Mouse (Mus musculus): ENCODE measurements around the gene Cebpa. TPM values are rescaled to one million over a fixed set of nuclear protein-coding genes. Genes with fewer than 3 reads are reported as not detected.

The Cebpa gene
- total RNA-seq, 1 experiment from 2014 or later = 9.3 TPM

DNA sequence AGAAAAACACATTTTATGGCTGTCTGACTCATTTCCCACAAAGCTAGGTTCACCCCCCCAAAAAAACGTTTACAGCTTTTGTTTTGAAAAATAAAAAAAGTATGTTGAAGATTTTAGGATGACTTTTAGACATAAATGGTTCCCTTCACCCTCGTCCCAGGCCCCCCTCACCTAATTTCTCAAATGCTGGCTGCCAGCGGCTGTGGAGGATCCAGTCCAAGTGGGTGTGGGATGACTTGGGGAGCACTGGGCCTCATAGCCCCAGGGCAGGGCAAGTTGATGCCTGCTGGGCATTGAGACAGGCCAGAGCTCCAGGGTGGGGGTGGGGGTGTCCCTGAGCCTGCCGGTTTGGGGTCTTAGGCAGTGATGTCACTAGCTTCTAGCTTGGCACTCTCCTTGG, 19.4 kb downstream of the Cebpa start:
- no peak for ATAC-seq (replicated peaks; ENCODE audit: insufficient number of reproducible peaks, low FRiP score, low TSS enrichment, poor library complexity, severe bottlenecking)

DNA sequence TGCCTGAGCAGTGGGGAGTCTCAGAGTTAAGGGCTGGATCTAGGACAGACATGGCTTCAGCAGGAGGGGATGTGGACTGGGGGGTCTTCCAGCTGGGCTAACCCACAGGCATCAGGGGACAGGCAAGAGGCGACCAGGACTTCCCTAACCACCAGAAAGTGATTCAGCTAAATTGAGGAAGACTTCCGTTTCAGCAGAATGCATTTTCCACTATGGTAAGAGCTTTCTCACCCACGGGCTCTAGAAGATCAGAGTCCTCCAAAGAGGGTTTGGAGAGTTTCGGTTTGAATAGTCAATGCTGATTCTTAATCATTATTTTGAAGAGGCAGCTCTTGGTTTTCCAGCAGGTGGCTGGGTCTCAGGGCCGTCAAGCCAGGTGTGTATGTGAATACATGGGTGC, 20.8 kb downstream of the Cebpa start:
- ATAC-seq (replicated peaks; ENCODE audit: insufficient number of reproducible peaks, low FRiP score, low TSS enrichment, poor library complexity, severe bottlenecking) = no peak

DNA sequence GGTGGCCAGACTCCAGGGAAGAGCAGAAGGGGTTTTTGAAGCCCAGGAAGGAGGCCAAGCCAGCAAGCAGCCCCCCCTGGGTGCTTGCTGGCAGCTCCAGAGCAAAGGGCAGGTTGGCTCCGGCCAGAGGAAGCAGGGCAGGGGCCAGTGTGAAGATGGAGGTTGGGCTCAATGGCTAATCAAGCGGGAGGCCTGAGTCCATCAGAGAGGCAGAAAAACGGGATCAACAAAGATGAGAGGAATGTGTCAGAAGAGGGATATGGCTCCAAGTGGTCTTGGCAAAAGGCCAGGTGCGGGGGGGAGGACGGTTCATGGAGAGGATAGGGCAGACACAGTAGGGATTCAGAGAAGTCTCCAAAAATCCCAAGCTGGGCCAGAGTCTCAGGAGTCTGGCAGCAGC, 22.4 kb downstream of the Cebpa start:
- ATAC-seq (replicated peaks; ENCODE audit: insufficient number of reproducible peaks, low FRiP score, low TSS enrichment, poor library complexity, severe bottlenecking) = no peak

DNA sequence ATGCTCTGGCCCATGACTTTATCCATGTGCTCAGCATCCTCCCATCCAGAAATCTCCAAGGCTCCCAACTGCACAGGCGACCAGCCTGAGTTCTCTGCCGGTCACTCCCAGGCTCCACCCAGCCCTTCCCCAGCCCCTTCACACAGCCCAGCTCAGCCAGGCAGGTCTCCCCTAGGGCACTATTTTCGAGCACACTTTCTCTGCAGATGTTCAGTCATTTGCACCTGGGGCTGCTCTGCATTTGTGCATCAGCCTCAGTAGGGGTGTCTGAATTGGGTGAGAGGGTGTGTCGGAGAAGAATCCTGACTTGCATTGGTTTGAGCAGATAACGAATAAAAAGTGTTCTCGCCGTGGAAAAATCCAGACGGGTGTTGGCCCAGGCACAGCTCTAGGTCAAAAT, 23.4 kb downstream of the Cebpa start:
- ATAC-seq (replicated peaks; ENCODE audit: insufficient number of reproducible peaks, low FRiP score, low TSS enrichment, poor library complexity, severe bottlenecking) = no peak

DNA sequence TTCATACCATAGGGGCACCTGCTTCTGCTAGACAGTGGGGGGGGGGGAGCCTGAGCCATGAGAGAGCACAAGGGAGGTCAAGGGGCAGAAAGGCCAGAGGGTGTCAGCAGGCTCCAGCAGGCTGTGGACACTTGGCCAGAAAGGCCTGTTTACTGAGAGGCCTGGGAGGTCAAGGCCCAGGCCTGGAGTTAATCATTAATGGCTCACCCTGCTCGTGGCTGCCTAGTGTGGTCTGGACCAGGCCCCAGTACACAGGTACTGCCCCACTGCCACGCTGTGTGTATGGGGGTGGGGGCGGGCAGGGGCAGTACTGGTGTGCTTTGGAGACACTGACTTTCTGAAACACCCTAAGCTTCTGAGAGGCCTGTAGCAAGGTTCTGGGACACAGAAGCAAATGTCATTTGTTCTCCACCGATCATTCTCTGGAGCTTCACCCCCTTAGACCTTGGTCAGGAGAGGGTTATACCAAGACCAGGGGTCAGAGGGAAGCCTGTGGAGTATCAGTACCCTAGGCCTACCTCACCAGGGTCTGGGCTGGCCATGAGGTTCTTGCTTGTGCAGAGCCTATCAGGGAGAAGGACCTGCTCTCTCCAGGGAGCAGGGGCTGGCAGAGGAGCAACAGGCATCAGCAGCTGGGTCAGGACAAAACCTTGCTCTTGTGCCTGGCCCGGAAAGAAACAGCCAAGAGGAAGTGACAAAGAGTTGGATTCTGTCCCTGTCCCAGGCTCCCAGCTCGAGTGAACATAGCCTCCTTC, 24.9 kb downstream of the Cebpa start:
- no peak for ATAC-seq (replicated peaks; ENCODE audit: insufficient number of reproducible peaks, low FRiP score, low TSS enrichment, poor library complexity, severe bottlenecking)

DNA sequence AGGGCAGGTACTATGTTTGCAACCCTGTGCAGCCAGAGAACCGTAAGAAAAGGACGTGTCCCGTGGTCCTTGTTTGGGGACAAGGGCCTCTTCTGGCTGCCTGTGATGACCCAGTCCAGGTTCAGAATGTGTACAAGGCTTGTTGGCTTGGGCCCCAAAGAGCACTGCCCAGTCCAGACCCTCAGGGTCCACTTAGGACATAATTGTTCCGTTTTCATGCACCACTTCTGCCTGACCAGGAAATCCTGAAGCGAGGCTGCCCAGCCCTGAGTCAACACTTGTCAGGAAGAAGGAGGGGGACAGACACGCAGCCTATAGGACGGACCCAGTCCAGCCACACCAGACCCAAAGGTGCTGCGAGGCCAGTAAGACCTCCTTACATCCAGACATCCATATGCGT, 26.0 kb downstream of the Cebpa start:
- no peak for ATAC-seq (replicated peaks; ENCODE audit: insufficient number of reproducible peaks, low FRiP score, low TSS enrichment, poor library complexity, severe bottlenecking)

DNA sequence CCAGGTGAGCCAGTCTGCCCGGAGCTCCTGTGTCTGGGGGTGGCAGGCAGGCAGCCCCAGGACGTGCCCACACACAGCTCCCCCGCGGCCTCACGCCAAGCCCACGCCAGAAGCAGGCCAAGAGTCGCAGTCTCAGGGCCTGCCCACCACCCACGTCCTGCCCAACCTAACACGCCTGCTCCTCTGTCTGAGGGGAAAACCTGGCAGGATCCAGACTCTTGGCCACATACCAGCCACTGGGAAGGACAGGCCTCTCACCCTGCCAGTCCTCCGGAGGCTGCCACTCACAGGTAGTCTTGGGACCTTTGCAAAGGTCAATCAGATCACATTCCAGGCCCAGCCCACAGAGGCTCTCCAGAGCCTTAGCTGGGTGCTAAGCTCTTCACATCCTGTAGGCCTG, 27.2 kb downstream of the Cebpa start:
- no peak for ATAC-seq (replicated peaks; ENCODE audit: insufficient number of reproducible peaks, low FRiP score, low TSS enrichment, poor library complexity, severe bottlenecking)

DNA sequence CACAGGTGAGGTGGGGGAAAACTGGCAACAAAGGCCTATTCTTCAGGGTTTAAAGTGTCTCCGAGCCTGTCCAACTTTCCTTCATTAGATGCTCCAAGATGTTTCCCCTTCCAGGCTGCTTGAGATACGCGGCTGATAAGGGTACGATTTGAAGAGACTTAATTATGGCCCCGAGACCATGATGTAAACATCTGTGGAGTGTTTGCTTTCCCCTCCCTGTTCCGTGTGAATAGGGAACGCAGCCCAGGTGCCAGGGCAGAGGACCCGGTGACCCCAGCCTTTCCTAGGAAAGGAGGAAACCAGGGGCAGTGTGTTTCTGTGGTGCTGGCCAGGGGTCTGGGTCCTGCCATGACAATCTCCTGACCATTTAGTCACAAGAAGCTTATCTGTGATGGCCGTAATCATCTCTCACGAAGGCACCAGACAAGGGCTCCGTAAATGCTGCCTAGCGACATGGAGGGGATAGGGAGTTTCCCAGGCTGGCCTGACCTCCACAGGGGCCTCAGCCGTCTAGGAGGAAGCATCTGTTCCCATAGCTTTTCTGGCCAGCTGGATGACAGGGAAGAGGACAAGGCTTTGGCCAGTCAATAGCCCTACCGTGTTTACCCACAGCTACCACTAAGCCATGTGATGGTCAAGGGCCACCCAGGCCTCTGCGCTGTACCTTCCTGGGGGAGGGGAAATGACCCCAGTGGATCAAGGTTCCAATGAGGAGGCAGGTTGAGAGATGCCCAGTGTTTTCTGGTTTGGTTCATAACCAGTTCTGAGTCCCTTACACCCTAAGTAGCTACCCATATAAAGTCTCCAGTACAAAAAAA, 30.7 kb downstream of the Cebpa start:
- no peak for ATAC-seq (replicated peaks; ENCODE audit: insufficient number of reproducible peaks, low FRiP score, low TSS enrichment, poor library complexity, severe bottlenecking)

DNA sequence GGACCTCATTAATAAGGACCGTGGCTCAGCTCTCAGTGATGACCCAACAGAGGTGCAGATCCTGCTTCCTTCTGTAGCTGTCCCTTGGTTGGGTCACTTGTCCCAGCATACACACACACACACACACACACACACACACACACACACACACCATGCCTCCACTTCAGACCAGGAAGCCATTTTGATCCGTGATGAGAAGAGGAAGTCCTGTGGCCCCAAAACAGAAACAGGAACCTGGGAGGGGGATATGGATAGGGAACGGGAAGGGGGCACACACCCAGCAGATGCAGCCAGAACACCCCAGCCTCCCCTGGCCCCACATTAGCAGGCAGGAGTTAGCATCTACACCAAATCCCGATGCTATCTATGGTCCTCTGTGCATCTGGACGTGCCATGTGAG, 31.8 kb downstream of the Cebpa start:
- peak; percentile 71 for ATAC-seq (replicated peaks; ENCODE audit: insufficient number of reproducible peaks, low FRiP score, low TSS enrichment, poor library complexity, severe bottlenecking)

DNA sequence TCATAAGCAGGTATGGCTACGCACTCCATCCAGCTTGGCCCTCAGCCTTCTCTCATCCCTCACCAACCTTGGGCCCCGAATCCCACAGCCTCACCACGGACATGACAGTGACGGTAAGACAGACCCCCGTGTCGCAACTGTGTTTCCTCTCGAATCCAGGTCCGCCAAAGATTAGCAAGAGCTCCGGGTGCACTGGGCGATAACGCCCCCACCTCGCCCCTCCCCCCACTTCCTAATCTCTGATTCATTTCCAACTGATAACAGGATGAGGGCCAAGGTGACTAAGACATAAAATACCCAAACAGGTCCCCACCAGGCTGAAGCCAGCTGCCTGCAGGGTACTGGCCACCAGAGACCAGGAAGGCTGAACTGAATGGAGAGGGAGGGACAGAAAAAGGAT, 35.4 kb downstream of the Cebpa start:
- ATAC-seq (replicated peaks; ENCODE audit: insufficient number of reproducible peaks, low FRiP score, low TSS enrichment, poor library complexity, severe bottlenecking) = no peak

DNA sequence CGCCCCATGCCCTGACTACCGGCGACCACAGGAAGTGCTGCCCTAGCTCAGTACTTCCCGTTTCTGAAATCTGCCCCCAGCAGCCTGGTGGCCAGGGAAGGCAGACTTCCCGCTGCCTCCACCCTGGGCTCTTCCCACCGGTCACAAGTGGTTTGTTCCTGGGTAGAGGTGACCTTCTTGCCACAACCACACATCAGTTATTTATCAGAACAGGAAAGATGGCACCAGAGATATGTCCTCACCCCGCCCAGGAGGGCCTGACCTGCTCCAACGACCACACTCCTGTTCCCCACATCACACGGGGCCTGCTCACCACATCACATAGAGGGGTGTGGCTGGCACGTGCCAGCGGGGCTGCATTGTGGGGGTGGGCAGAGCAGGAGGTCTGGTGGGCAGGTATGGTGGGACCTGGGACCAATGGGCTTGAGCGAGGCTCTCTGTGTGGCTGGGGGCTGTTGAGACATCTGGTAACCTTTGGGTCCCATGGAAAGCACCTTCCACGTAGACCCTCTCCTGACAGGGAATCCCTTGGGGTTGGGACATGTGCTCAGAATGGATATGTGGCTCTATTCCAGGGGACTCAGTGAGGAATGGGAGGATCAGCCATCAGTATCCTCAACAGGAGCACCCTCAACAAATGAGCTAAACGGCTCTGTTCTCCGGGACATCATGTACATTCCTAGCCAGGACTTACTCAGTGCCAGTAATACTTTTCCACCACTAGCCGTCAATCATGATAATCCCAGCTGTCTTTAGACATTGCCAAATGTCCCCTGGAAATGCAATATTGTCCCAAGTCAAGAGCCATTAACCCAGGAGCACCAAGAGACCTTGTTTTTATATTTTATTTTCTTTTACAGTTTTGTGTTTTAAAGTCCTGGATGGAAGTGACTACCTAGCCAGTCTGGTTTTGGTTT, 37.7 kb downstream of the Cebpa start:
- peak; percentile 66 for ATAC-seq (replicated peaks; ENCODE audit: insufficient number of reproducible peaks, low FRiP score, low TSS enrichment, poor library complexity, severe bottlenecking)

DNA sequence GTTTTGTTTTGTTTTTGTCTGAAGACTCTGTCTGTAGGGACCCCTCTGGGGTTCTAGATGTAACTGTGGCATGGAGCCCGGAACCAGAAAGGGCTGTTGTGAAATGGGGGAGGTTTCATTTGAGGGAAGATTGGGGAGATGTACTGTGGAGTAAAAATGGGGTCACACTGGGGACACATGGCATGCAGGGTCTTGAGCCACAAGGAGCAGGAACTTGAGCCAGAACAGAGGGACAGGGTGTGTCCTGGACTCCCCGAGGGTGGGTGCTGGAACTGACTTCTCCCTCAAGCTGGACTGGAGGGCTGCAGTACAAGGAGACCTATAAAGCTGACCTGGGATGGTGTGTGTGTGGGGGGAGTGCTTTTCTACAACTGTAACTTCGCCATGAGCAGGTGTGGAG, 38.4 kb downstream of the Cebpa start:
- ATAC-seq (replicated peaks; ENCODE audit: insufficient number of reproducible peaks, low FRiP score, low TSS enrichment, poor library complexity, severe bottlenecking) = no peak

DNA sequence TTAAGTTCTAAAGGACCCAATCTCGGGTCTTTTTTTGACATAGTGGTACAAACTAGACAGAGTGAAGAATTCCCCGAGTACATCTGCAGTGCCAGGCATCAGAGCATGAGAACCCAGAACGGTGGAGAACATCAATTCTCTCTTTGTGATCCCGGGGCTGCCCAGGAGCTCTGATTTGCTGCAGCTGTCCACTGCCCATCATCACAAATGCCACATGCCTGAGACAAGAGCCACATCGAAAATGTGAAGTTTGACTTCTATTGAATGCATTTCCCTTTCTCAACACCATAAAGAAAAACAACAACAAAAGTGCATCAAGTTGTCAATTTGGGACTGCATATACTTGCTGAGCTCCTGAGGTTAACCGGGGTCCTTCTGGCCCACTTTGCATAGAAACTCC, 43.4 kb downstream of the Cebpa start:
- ATAC-seq (replicated peaks; ENCODE audit: insufficient number of reproducible peaks, low FRiP score, low TSS enrichment, poor library complexity, severe bottlenecking) = no peak

DNA sequence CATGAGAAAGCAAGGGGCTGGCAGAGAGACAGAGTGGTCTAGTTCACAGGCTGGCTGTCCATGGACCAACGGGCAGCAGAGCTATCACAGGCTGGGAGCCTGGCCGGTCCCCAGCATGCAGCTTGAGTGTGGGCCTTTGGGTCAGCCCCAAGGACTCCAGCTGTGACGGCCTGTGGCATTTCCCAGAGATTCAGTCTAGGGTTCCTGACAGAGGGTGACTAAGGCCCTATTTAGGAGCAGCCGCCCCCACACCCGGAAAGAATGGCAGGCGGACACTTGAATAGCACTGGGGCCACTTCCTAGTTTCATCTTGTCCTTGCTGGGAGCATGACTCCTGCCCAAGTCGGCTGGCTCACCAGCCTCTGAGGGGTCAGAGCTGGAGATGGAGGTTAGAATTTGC, 44.5 kb downstream of the Cebpa start:
- no peak for ATAC-seq (replicated peaks; ENCODE audit: insufficient number of reproducible peaks, low FRiP score, low TSS enrichment, poor library complexity, severe bottlenecking)

DNA sequence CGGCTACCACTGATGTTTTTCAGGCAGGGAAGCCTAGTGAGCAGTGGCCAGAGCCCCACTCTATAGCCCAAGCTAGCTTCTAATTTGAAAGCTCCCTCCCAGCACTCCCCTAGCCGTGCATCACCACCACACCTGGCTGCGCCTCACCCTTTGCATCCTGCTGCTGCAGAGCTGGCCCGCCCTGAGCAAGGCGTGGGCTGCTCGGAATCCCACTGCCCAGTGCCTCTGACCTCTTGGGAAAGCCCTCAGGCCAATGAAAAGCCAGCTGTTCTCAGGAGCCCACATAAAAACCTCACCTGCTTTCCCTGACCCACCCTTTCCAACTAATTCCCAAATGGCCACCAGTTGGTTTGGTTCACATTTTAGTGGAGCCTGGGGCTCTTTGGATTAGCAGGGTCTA, 45.0 kb downstream of the Cebpa start:
- no peak for ATAC-seq (replicated peaks; ENCODE audit: insufficient number of reproducible peaks, low FRiP score, low TSS enrichment, poor library complexity, severe bottlenecking)

DNA sequence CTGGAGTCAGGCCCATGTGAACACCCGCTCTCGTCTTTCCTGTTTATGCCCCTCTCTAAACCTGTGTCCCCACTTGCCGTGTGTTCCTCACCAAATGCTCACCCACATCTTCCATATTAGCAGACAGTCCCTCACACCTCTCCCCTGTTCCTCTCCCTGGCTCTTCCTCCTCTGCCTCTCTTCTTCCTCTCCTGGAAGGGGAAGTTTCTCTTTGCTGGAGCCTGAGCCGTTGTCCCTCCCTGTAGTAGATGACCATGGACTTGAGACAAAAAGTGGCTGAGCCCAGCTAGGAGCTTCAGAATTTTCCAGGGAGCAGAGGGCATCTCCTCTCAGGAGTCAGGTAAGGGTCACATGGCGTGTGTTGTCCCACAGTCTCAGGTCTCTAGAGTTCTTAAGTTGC, 47.9 kb downstream of the Cebpa start:
- ATAC-seq (replicated peaks; ENCODE audit: insufficient number of reproducible peaks, low FRiP score, low TSS enrichment, poor library complexity, severe bottlenecking) = no peak

DNA sequence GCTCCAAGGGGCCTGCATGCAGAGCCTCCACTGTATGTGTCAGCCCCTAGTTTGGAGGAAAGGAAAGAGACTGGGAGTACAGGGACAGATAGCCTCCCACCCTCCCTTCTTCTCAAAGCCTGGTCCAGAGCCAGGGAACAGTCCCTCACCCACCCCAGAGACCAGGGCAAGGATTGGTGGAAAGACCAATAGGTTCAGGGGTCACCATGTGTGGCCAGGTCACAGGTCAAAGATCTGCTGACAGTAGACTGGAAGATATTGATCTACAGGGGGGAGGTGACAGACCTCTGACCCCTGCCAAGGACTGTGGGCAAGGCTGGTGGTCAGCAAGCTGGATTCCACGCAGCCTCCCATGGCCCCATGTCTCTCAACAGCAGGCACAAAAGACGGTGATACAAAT, 48.8 kb downstream of the Cebpa start:
- no peak for ATAC-seq (replicated peaks; ENCODE audit: insufficient number of reproducible peaks, low FRiP score, low TSS enrichment, poor library complexity, severe bottlenecking)

DNA sequence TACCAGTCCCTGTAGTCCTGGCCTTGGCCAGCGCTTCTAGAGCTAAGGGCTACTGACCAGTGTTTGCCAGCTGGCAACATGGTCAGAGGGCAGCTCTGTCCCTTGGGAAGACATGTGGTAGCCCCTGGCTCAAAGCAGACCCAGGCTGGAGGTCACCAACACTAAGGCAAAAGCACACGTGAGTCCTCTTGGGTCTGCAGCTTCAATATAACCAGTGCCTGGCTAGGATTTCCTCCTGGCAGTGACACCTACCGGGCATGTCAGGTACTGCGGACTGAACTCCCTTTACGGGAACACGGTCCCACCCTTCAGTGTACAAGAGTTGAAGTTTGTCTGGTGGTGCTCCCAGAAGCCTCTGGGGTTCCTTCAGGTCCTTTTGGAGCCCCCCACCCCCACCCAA, 50.2 kb downstream of the Cebpa start:
- ATAC-seq (replicated peaks; ENCODE audit: insufficient number of reproducible peaks, low FRiP score, low TSS enrichment, poor library complexity, severe bottlenecking) = peak; percentile 67
